Mouse (Mus musculus) MN1 (cell line): ENCODE data around the gene Rps6kc1.
"Not testable (repeated sequence)": the region's sequence is repeated elsewhere in the genome, so short reads cannot be mapped to it uniquely, and the experiment has no call there.

Source experiments
- DNase-seq: peaks from one replicate; pipeline ENCODE4 v3.0.0-alpha.2; 2016; ENCODE audit warnings: low spot score

Rps6kc1 gene

GRCm38 (mm10) chr1:190911415-190912123 lies at the start of gene Rps6kc1:
Gene Rps6kc1, minus strand, starts transcription at chr1:190911770.
- DNase-seq: peak; percentile 94

- DNase-seq: no peak
Observed at GRCm38 (mm10) chr1:190958821-190959220, 47.3 kb upstream of the Rps6kc1 start.

- no peak for DNase-seq
Observed at GRCm38 (mm10) chr1:190953009-190953408, 41.4 kb upstream of the Rps6kc1 start.

GRCm38 (mm10) chr1:190951014-190951413 lies 39.4 kb upstream of the Rps6kc1 start:
- DNase-seq: no peak

- DNase-seq: no peak
Observed at GRCm38 (mm10) chr1:190948846-190949245, 37.3 kb upstream of the Rps6kc1 start.

- no peak for DNase-seq
Observed at GRCm38 (mm10) chr1:190948439-190948838, 36.9 kb upstream of the Rps6kc1 start.

GRCm38 (mm10) chr1:190947986-190948385 lies 36.4 kb upstream of the Rps6kc1 start:
- DNase-seq: no peak

GRCm38 (mm10) chr1:190944109-190944760 lies 32.7 kb upstream of the Rps6kc1 start:
- DNase-seq: peak; percentile 83

- no peak for DNase-seq
Observed at GRCm38 (mm10) chr1:190939803-190940202, 28.2 kb upstream of the Rps6kc1 start.

- DNase-seq: no peak
Observed at GRCm38 (mm10) chr1:190930181-190930580, 18.6 kb upstream of the Rps6kc1 start.

- peak; percentile 70 for DNase-seq
Observed at GRCm38 (mm10) chr1:190929010-190929695, 17.6 kb upstream of the Rps6kc1 start.

GRCm38 (mm10) chr1:190928370-190929009 lies 16.9 kb upstream of the Rps6kc1 start:
- DNase-seq: peak; percentile 98

GRCm38 (mm10) chr1:190927751-190928369 lies 16.3 kb upstream of the Rps6kc1 start:
- DNase-seq: peak; percentile 40

GRCm38 (mm10) chr1:190927311-190927710 lies 15.7 kb upstream of the Rps6kc1 start:
- no peak for DNase-seq

- DNase-seq: not testable (repeated sequence)
Observed at GRCm38 (mm10) chr1:190924812-190925211, 13.2 kb upstream of the Rps6kc1 start, which contains the start of gene Angel2. Gene Angel2, plus strand, starts transcription at chr1:190925112.

GRCm38 (mm10) chr1:190919725-190920469 lies 8.3 kb upstream of the Rps6kc1 start:
- no peak for DNase-seq

- no peak for DNase-seq
Observed at GRCm38 (mm10) chr1:190918938-190919337, 7.4 kb upstream of the Rps6kc1 start.

GRCm38 (mm10) chr1:190912623-190913022 lies 1.1 kb upstream of the Rps6kc1 start:
- peak; percentile 16 for DNase-seq

- no peak for DNase-seq
Observed at GRCm38 (mm10) chr1:190910836-190911235, 734 bp downstream of the Rps6kc1 start.

GRCm38 (mm10) chr1:190904714-190905113 lies 6.9 kb downstream of the Rps6kc1 start:
- no peak for DNase-seq

GRCm38 (mm10) chr1:190904136-190904535 lies 7.4 kb downstream of the Rps6kc1 start:
- no peak for DNase-seq
